Comparison of ENCODE assay signal across 12 mouse cellular contexts in genomic region chr15:95855051-95855844, GRCm38 (mm10).
DNase-seq lines count a peak whose midpoint lies in the region; ATAC-seq and TF ChIP-seq lines count a peak whose summit lies in the region.
"Had no signal": no experiment of that assay in that cellular context is flagged by ENCODE, and none has a peak within 500 bp of the region (broad histone marks: within the 10 kb centered on the region; RNA-seq: fewer than 3 reads in every experiment).

No protein-coding gene starts in this region.

- H3K4me3 ChIP-seq in kidney, adult 2 months (ENCODE audit: insufficient read depth, low read depth, low read length): no peak overlapping the region
- H3K4me3 ChIP-seq in lung, postnatal 0 days (ENCODE audit: low read depth, low read length): no peak overlapping the region
- no peak overlapping the region for H3K4me3 ChIP-seq in kidney, postnatal 0 days (replicated peaks; ENCODE audit: low read depth, low read length)
- no peak overlapping the region for H3K4me3 ChIP-seq in midbrain, embryonic 15.5 days
- H3K4me3 ChIP-seq: megakaryocyte, embryonic 14.5 days had no signal

- H3K9ac ChIP-seq in lung, postnatal 0 days (replicated peaks; ENCODE audit: low read depth): no peak overlapping the region
- no peak overlapping the region for H3K9ac ChIP-seq in kidney, postnatal 0 days (ENCODE audit: low read depth, low read length)
- H3K9ac ChIP-seq in midbrain, embryonic 15.5 days: no peak overlapping the region

- no peak for TF ChIP-seq POLR2A in kidney, adult 2 months (IDR thresholded peaks at IDR 0.05; ENCODE audit: low read depth, low read length)

- peak; percentile 9; the same call in 1 of the 2 replicates for TF ChIP-seq CTCF in kidney, adult 2 months (conservative IDR thresholded peaks at IDR 0.05; ENCODE audit: insufficient read depth, insufficient read length, low read depth, low read length)
- TF ChIP-seq CTCF in lung, postnatal 0 days (IDR thresholded peaks at IDR 0.05): peak; percentile 51
- peak; percentile 43 for TF ChIP-seq CTCF in kidney, postnatal 0 days (IDR thresholded peaks at IDR 0.05; ENCODE audit: low read depth)

- ATAC-seq in lung, postnatal 0 days: no peak
- peak; percentile 21; the same call in 1 of the 2 replicates for ATAC-seq in kidney, postnatal 0 days (replicated peaks; ENCODE audit: low FRiP score, low read depth)
- no peak for ATAC-seq in midbrain, embryonic 15.5 days (replicated peaks)
- ATAC-seq: inflammation-experienced regulatory T-cells, adult 6 months had no signal

- peak; percentile 62 for DNase-seq in kidney, adult 2 months
- DNase-seq in kidney, postnatal 14 days: no peak
- peak; percentile 6 for DNase-seq in lung, postnatal 0 days (ENCODE audit: low spot score)
- no peak for DNase-seq in lung, postnatal 36 days
- no peak for DNase-seq in kidney, postnatal 0 days (ENCODE audit: low spot score)
- no peak for DNase-seq in c-Kit-positive CD71-positive TER-119-positive erythroid progenitor cells, embryonic 14.5 days (ENCODE audit: low spot score)
- DNase-seq: cerebellum, adult 9-11 months; heart, adult 18-20 months; heart, postnatal 36 days had no signal

- H3K9me3 ChIP-seq in lung, postnatal 0 days (ENCODE audit: low read length): no peaks in the 10 kb centered on the region
- H3K9me3 ChIP-seq in kidney, postnatal 0 days (replicated peaks; ENCODE audit: low read length): no peaks in the 10 kb centered on the region
- H3K9me3 ChIP-seq in midbrain, embryonic 15.5 days: no peaks in the 10 kb centered on the region
- H3K9me3 ChIP-seq: megakaryocyte, embryonic 14.5 days had no signal

- peaks cover 15% of the 10 kb centered on the region for H3K4me1 ChIP-seq in kidney, adult 2 months (ENCODE audit: control insufficient read depth, insufficient read depth, low read length)
- H3K4me1 ChIP-seq in lung, postnatal 0 days (ENCODE audit: insufficient read depth, low read depth, low read length): peaks cover 7% of the 10 kb centered on the region; the same call in 1 of the 2 replicates
- H3K4me1 ChIP-seq in kidney, postnatal 0 days (replicated peaks; ENCODE audit: insufficient read depth, low read length): 0 out of 2 replicates have a peak, but pooled peaks cover 13% of the 10 kb centered on the region
- H3K4me1 ChIP-seq in midbrain, embryonic 15.5 days: no peaks in the 10 kb centered on the region

- no peak overlapping the region for H3K27ac ChIP-seq in kidney, adult 2 months (ENCODE audit: insufficient read depth, low read depth, low read length)
- no peak overlapping the region; the same call in 1 of the 2 replicates for H3K27ac ChIP-seq in lung, postnatal 0 days (ENCODE audit: low read length)
- peak overlapping the region; percentile 37 for H3K27ac ChIP-seq in kidney, postnatal 0 days
- H3K27ac ChIP-seq in midbrain, embryonic 15.5 days: no peak overlapping the region

- H3K36me3 ChIP-seq in kidney, adult 2 months (ENCODE audit: control insufficient read depth, insufficient read depth, low read length): no peaks in the 10 kb centered on the region
- H3K36me3 ChIP-seq in lung, postnatal 0 days (ENCODE audit: insufficient read depth, low read length): no peaks in the 10 kb centered on the region
- H3K36me3 ChIP-seq in kidney, postnatal 0 days (ENCODE audit: insufficient read depth, low read length): no peaks in the 10 kb centered on the region
- no peaks in the 10 kb centered on the region for H3K36me3 ChIP-seq in midbrain, embryonic 15.5 days (replicated peaks)

- no peak for TF ChIP-seq EP300 in lung, postnatal 0 days (IDR thresholded peaks at IDR 0.05)

- no peak overlapping the region for H3K4me2 ChIP-seq in lung, postnatal 0 days (replicated peaks; ENCODE audit: low read depth, low read length)
- no peak overlapping the region for H3K4me2 ChIP-seq in kidney, postnatal 0 days (ENCODE audit: low read length)
- no peak overlapping the region for H3K4me2 ChIP-seq in midbrain, embryonic 15.5 days

- no peaks in the 10 kb centered on the region for H3K27me3 ChIP-seq in kidney, adult 2 months (replicated peaks; ENCODE audit: control insufficient read depth, insufficient read depth, low read length)
- no peaks in the 10 kb centered on the region for H3K27me3 ChIP-seq in lung, postnatal 0 days (replicated peaks; ENCODE audit: insufficient read depth, low read length)
- H3K27me3 ChIP-seq in kidney, postnatal 0 days (ENCODE audit: insufficient read depth, low read length): no peaks in the 10 kb centered on the region
- H3K27me3 ChIP-seq in midbrain, embryonic 15.5 days (replicated peaks): no peaks in the 10 kb centered on the region
- H3K27me3 ChIP-seq: megakaryocyte, embryonic 14.5 days had no signal

- WGBS in kidney, adult 2 months: 57% methylated on average over 13 of the region's 13 CpGs
- WGBS in lung, postnatal 0 days: 75% methylated on average over 13 of the region's 13 CpGs
- 73% methylated on average over 13 of the region's 13 CpGs for WGBS in kidney, postnatal 0 days
- 96% methylated on average over 13 of the region's 13 CpGs for WGBS in midbrain, embryonic 15.5 days

Comparison
In these comparisons a context has a peak if more than half of its experiments do, and no peak if none do; other contexts are left out.
1. DNase-seq: peak in kidney, adult 2 months (single experiment) and lung, postnatal 0 days (single experiment); none in kidney, postnatal 14 days (single experiment), lung, postnatal 36 days (single experiment), kidney, postnatal 0 days (single experiment) and c-Kit-positive CD71-positive TER-119-positive erythroid progenitor cells, embryonic 14.5 days (single experiment).
2. Peak in every context shown above with its lines, with median percentiles within 50 percentile points of each other: CTCF ChIP-seq.